Mouse (Mus musculus): Measurements from ENCODE around the gene Tspan3.

Tspan3 gene

DNA sequence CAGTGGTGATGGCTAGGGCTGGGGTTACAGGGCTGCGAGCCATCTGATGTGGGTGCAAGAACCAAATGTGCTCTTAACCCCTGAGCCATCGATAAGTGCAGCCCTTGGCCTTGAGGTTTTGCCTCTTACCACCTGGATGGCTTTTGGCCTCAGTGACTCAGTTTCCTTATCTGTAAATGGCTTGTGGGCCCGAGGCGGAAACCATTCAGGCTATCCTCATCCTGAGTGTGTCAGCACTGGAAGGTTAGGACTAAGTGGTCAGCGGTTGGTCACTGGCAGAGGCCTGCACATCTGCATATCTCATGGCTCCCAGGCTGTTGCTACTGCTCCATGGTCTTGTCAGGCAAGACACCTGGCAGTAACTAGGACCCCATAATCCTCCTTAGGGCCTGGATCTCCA, 47.2 kb downstream of the Tspan3 start:
- DNase-seq (ENCODE audit: low read depth in 1 of 2, low spot score in 2 of 2) = no peak

DNA sequence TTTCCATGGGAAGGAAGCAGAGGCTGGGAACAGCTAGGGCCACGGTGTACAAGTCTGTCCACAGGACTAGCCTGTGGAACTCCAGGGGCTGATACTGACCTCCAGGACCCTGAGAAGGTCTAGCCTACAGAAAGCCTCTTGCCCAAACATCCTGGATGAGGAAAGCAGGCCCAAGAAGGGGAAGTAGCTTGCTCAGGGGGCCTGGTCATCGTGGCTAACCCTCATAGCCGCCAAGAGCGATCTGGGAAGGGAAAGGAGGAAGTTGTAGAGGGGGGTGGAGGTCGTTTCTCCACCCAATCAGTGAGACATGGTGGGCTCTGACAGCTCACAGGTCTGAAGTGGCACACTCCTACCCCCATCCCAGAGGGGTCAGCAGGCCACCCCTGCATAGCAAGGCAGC, 57.1 kb downstream of the Tspan3 start:
- peak; percentile 67 to 70 for DNase-seq (ENCODE audit: low read depth in 1 of 2, low spot score in 2 of 2)

DNA sequence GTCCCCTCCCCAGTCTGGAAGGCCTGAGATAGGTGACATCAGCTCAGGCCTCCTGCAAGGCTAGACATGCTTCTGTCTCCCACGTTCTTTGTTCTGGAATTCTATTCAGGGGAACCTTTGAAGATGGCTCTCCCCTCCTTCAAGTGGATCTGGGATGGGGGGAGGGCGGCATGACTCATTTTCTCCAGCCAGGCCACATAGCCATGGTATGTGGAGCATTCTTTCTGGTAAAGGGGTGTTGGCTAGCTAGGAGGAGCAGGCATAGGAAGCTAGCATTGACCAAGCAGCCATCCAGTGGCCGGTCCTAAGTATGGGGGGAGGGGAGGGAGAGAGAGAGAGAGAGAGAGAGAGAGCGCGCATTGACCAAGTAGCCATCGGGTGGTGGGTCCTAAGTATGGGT, 57.8 kb downstream of the Tspan3 start:
- DNase-seq (ENCODE audit: low read depth in 1 of 2, low spot score in 2 of 2) = no peak

DNA sequence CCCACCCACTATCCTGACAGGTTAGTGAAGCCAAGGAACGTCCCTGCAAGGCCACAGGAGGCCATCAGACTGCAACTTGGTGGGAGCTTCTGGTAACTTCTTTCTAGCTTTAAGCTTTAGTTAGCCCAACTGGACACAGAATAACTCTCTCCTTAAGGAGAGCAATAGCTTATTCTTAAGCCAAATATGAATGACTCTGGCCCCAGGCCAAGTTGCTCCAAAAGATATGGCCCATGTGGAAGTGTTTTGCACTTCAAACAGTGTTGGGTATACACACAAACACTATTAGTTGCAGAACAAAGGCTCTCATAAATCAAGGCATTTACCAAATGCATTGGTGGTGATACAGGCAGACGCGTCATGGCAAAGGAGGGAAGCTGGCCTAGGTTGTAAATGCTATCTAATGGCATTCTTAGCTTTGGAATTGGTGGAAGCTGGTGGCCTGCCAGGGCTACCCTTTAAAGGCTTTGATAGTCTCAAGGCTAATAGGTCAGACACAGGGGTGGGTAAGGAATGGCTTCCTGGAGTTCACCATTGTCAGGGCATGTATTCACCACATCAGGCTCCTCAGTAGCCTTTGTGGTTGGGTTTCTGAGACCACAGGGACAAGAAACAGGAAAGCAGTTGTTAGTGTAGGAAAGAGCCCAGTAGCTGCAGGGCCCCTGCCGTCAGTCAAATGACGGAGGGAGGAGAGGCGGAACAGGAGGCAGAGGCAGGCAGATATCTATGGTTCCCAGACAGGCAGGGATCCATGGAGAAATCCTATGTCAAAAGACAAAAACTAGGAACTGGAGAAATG, 58.8 kb downstream of the Tspan3 start:
- no peak for DNase-seq (ENCODE audit: low read depth in 1 of 2, low spot score in 2 of 2)

DNA sequence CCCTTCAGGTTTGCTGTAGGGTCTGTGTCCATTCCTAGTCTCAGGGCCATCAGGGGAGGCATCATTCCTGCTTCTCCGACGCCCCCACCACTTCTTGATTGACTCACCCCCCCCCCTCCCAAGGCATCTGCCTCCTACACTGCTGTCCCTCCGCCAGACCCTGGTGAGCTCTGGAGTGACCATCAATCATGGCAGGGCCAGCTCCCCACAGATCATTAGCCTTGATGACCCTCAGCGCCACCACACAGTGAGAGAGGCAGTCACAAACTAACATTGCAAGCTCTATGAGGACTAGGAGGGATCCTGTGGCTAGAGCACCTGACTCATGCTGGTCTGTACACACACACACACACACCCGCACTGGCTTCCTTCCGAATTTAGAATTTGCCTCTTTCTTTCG, 60.4 kb downstream of the Tspan3 start:
- no peak for DNase-seq (ENCODE audit: low read depth in 1 of 2, low spot score in 2 of 2)

DNA sequence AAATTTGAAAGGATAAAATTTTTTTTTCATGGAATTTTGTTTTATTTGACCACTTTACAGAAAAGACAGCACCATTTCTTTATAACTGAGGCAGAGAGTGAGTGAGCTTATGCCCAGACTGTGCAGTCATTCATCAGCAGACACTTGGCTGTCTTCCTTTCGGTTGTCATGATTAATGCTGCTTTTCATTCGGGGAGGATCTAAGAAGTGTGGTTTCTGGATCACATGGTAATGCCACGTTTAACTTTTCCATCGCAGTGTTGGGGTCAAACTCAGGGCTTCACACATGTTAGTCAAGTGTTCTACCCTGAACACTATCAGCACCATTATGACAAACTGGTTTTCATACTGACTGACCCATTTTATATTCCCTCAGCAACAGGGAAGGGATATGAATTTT, 64.3 kb downstream of the Tspan3 start:
- DNase-seq (ENCODE audit: low read depth in 1 of 2, low spot score in 2 of 2) = no peak

DNA sequence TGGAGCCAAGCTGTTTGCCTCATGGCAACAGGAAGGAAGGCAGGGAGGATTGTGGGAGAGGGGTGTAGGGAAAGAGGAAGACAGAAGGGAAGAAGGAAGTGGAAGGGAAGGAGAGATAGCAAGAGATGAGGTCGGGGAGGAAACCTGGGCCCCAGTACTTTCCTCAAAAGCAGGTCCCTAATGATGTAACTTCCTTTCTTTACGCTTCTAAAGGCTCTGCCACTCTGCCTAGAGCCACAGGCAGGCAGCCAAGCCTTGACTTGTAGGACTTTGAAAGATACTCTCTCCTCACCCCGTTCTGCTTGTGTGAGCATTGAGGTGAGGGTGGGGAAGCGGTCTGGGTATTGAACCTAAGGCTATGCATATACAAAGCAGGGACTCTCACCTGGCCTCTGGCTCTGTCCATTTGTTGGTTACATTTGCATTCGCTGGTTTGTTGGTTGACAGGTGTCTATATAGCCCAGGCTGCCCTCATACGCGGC, 65.2 kb downstream of the Tspan3 start:
- no peak for DNase-seq (ENCODE audit: low read depth in 1 of 2, low spot score in 2 of 2)

DNA sequence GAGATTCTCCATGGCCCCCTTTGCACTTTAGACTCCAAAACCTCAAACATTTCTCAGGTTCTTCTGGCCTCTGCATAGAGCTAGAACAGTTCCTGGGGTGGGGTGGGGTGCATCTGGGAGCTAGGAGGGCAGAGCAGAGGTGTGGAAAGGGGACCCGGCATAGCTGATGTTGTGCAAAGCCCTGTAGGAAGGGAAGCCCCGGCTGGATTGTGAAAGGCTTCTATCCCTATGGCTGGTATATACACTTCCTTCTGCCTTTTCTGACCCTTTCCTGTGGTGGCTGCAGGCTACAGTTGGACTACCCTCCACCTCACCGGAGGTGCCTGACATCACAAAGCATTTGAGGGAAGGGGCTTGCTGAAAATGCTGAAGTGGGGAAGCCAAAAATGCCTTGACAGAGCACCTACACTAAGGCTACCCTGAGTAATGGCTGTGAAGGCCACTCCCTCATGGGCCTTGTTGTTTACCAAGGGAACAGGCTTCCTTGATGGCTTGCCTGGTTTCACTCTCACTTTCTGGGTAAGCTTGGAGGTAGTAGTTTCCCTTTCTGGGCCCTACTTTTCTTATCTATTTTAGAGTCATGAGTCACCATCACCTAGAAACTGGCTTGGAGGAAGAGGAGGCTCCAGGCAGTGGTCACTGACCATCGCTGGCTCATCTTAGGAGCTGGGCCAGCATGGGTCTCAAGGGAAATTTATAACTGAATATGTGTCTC, 67.5 kb downstream of the Tspan3 start:
- no peak for DNase-seq (ENCODE audit: low read depth in 1 of 2, low spot score in 2 of 2)

DNA sequence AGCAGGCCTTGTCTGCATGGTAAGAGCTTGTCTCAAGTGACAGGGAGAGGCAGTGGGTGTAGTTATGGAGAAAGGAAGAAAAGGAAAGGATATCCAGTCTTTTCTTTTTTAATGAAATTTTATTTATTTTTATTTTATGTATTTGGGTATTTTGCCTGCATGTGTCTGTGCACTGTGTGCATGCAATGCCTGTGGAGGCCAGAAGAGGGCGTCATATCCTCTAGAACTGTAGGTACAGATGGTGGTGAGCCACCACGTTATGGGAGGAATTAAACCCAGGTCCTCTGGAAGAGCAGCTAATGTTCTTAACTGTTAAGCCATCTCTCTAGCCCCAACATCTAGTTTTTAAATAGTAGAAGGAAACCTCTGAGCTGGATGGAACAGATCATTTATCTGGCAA, 73.2 kb downstream of the Tspan3 start:
- no peak for DNase-seq (ENCODE audit: low read depth in 1 of 2, low spot score in 2 of 2)

DNA sequence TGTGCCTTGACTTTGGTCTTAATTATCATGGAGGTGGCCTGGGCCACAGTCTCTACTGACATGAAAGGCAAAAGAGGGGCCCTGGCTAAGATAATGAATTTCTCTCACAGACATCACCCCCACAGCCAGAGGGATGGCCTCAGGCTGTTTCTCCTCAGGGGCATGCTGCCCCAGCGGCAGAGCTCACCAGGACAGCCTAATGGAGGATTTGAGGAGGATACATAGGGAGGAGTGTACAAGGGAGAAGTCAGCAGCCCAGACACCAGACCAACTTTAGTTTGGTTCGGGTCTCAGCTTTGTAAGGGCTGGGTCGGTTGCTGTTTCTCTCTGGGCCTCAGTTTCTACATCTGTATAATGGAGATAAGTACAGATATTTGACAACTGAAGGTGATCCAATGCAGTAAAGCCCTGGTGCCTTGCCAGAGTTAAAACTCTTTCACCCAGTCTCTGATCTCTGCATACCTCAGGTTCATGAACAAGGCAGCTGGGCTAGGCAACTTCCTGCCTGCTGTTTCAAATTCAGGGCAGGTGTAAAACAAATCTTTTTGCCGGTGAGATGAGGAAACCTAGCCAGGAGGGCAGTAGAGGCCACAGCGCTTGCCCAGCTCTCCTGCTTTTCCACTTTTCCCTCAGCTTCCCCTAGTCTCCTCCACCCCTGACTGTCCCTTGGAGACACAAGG, 74.6 kb downstream of the Tspan3 start:
- no peak for DNase-seq (ENCODE audit: low read depth in 1 of 2, low spot score in 2 of 2)

DNA sequence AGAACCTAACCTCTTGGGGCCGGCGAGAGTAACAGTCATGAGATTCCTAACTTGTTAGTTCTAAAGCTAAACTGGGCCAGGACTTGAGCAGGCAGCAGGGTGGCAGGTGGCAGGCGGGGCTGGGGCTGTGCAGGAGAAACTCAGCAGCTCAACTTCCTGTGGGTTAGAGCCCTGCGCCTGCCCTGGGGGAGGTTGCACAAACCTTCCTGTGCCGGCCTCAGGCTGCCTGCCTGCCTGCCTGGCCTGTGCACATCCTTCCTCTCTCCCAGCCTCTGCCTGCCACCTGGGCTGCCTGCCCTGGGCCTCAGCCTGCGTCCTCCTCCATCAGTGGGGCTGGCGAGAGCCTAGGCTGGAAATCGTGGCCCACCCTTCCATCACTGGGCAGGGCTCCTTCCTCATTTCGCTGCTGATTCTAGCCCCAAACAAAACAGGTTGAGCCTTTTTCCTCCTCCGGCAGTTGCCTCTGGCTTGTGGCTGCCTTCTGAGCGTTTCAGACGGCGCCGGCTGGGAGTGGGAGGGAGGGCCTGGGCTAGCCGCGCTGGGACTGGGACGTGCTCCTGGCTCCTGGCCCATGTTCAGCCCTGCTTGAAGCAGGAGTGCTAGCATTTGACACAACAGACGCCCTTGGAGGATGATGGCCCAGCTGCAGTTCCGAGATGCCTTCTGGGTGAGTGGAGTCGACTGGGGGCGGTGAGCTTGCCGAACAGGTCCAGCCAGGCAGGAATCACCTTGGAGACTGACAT, 75.3 kb downstream of the Tspan3 start, which contains the start of gene Pstpip1:
TSS of gene Pstpip1 (plus strand) at position 185 of the 743 bp plus-strand sequence.
- peak in 1 of 2 experiments; percentile 53 for DNase-seq (ENCODE audit: low read depth in 1 of 2, low spot score in 2 of 2)

DNA sequence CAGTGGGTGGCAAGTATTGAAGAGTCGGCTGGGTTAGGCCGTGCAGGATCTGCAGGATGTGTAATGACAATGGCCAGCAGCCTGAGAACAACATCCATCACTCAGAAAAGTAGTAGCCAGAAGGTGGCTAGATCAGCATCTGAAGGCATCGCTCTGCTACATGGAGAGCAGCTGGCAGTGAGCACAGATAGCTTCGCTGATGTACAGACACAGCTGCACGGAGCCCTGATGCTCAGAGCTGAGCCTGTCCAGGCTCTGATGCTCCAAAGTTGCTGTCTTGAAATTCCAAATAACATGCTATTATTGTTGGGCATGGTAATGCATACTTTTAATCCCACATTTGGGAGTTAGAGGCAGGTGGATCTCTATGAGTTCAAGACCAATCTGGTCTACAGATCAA, 78.8 kb downstream of the Tspan3 start:
- no peak for DNase-seq (ENCODE audit: low read depth in 1 of 2, low spot score in 2 of 2)

All from monocyte, adult 2 months (primary cell).